Mouse (Mus musculus): ENCODE results near the gene Ywhaq. TPM values are rescaled to one million over a fixed set of nuclear protein-coding genes. Genes with fewer than 3 reads are reported as not detected.
"Not testable (repeated sequence)": the region's sequence is repeated elsewhere in the genome, so short reads cannot be mapped to it uniquely, and the experiment has no call there.

The Ywhaq gene
- polyA plus RNA-seq, 1 experiment from 2014 or later = 917 TPM

GRCm38 (mm10) chr12:21402771-21403170 lies 14.7 kb downstream of the Ywhaq start:
- no peak overlapping the region for H3K4me3 ChIP-seq (ENCODE audit: low read depth, low read length)
- ATAC-seq (ENCODE audit: insufficient number of reproducible peaks, low FRiP score, low TSS enrichment, low read depth) = no peak
- peaks cover 11% of the 10 kb centered on the region; the same call in 1 of the 2 replicates for H3K36me3 ChIP-seq (ENCODE audit: control insufficient read depth, insufficient read depth, low read length)
- no peak for DNase-seq (ENCODE audit: low spot score)
- H3K4me1 ChIP-seq (ENCODE audit: control insufficient read depth, insufficient read depth, low read length) = no peaks in the 10 kb centered on the region
- no peak overlapping the region for H3K27ac ChIP-seq (replicated peaks; ENCODE audit: low read depth, low read length)
- no peaks in the 10 kb centered on the region for H3K27me3 ChIP-seq (ENCODE audit: control insufficient read depth, insufficient read depth, low read length)
- no peaks in the 10 kb centered on the region for H3K9me3 ChIP-seq (ENCODE audit: control insufficient read depth, low read length)
- no peak overlapping the region for H3K4me2 ChIP-seq (ENCODE audit: low read depth, severe bottlenecking)
- WGBS = 95% methylated on average over 5 of the region's 5 CpGs
- no peak overlapping the region for H3K9ac ChIP-seq (ENCODE audit: low read length)

- H3K9me3 ChIP-seq (ENCODE audit: control insufficient read depth, low read length) = no peaks in the 10 kb centered on the region
- no peak overlapping the region for H3K27ac ChIP-seq (replicated peaks; ENCODE audit: low read depth, low read length)
- no peak overlapping the region for H3K4me2 ChIP-seq (ENCODE audit: low read depth, severe bottlenecking)
- ATAC-seq (ENCODE audit: insufficient number of reproducible peaks, low FRiP score, low TSS enrichment, low read depth) (no peak), DNase-seq (ENCODE audit: low spot score) (no peak)
- H3K27me3 ChIP-seq (ENCODE audit: control insufficient read depth, insufficient read depth, low read length) = no peaks in the 10 kb centered on the region
- H3K4me3 ChIP-seq (ENCODE audit: low read depth, low read length) = no peak overlapping the region
- H3K36me3 ChIP-seq (ENCODE audit: control insufficient read depth, insufficient read depth, low read length) = peaks cover 6% of the 10 kb centered on the region
- WGBS = 90% methylated on average over 2 of the region's 2 CpGs
- no peak overlapping the region for H3K9ac ChIP-seq (ENCODE audit: low read length)
- no peaks in the 10 kb centered on the region for H3K4me1 ChIP-seq (ENCODE audit: control insufficient read depth, insufficient read depth, low read length)
These were observed 31.2 kb downstream of the Ywhaq start for GRCm38 (mm10) chr12:21386201-21386600.

GRCm38 (mm10) chr12:21378765-21379346 lies 38.6 kb downstream of the Ywhaq start:
- H3K9ac ChIP-seq (ENCODE audit: low read length); H3K27ac ChIP-seq (replicated peaks; ENCODE audit: low read depth, low read length); H3K4me1 ChIP-seq (ENCODE audit: control insufficient read depth, insufficient read depth, low read length); ATAC-seq (ENCODE audit: insufficient number of reproducible peaks, low FRiP score, low TSS enrichment, low read depth); H3K36me3 ChIP-seq (ENCODE audit: control insufficient read depth, insufficient read depth, low read length); H3K4me2 ChIP-seq (ENCODE audit: low read depth, severe bottlenecking); DNase-seq (ENCODE audit: low spot score); H3K27me3 ChIP-seq (ENCODE audit: control insufficient read depth, insufficient read depth, low read length); H3K9me3 ChIP-seq (ENCODE audit: control insufficient read depth, low read length); H3K4me3 ChIP-seq (ENCODE audit: low read depth, low read length): not testable (repeated sequence)
- WGBS = 82% methylated on average over 6 of the region's 6 CpGs

GRCm38 (mm10) chr12:21375376-21376157 lies 41.9 kb downstream of the Ywhaq start:
- ATAC-seq (ENCODE audit: insufficient number of reproducible peaks, low FRiP score, low TSS enrichment, low read depth) (no peak), DNase-seq (ENCODE audit: low spot score) (no peak)
- no peak overlapping the region for H3K4me2 ChIP-seq (ENCODE audit: low read depth, severe bottlenecking)
- WGBS = 30% methylated on average over 3 of the region's 3 CpGs
- no peaks in the 10 kb centered on the region for H3K27me3 ChIP-seq (ENCODE audit: control insufficient read depth, insufficient read depth, low read length)
- H3K27ac ChIP-seq (replicated peaks; ENCODE audit: low read depth, low read length) = no peak overlapping the region
- H3K9me3 ChIP-seq (ENCODE audit: control insufficient read depth, low read length) = no peaks in the 10 kb centered on the region
- no peak overlapping the region for H3K9ac ChIP-seq (ENCODE audit: low read length)
- H3K36me3 ChIP-seq (ENCODE audit: control insufficient read depth, insufficient read depth, low read length) = no peaks in the 10 kb centered on the region
- no peak overlapping the region for H3K4me3 ChIP-seq (ENCODE audit: low read depth, low read length)
- no peaks in the 10 kb centered on the region for H3K4me1 ChIP-seq (ENCODE audit: control insufficient read depth, insufficient read depth, low read length)

- H3K4me3 ChIP-seq (ENCODE audit: low read depth, low read length) = peak overlapping the region; percentile 63
- no peaks in the 10 kb centered on the region for H3K27me3 ChIP-seq (ENCODE audit: control insufficient read depth, insufficient read depth, low read length)
- DNase-seq (ENCODE audit: low spot score) (no peak), ATAC-seq (ENCODE audit: insufficient number of reproducible peaks, low FRiP score, low TSS enrichment, low read depth) (peak; percentile 78)
- no peaks in the 10 kb centered on the region for H3K4me1 ChIP-seq (ENCODE audit: control insufficient read depth, insufficient read depth, low read length)
- H3K27ac ChIP-seq (replicated peaks; ENCODE audit: low read depth, low read length) = peak overlapping the region; percentile 89
- no peaks in the 10 kb centered on the region for H3K36me3 ChIP-seq (ENCODE audit: control insufficient read depth, insufficient read depth, low read length)
- H3K9me3 ChIP-seq (ENCODE audit: control insufficient read depth, low read length) = no peaks in the 10 kb centered on the region
- peak overlapping the region; percentile 52 for H3K4me2 ChIP-seq (ENCODE audit: low read depth, severe bottlenecking)
- peak overlapping the region; percentile 84 for H3K9ac ChIP-seq (ENCODE audit: low read length)
- WGBS = 6% methylated on average over 24 of the region's 24 CpGs
These were observed 43.5 kb downstream of the Ywhaq start for GRCm38 (mm10) chr12:21373820-21374475.

GRCm38 (mm10) chr12:21373100-21373819 lies 44.2 kb downstream of the Ywhaq start, which contains the start of gene Adam17:
Gene Adam17 (minus strand): TSS chr12:21373632.
- ATAC-seq (ENCODE audit: insufficient number of reproducible peaks, low FRiP score, low TSS enrichment, low read depth) (peak; percentile 94), DNase-seq (ENCODE audit: low spot score) (peak; percentile 94)
- WGBS = under 1% methylated on average over 55 of the region's 55 CpGs
- Histone ChIP-seq H3K4me2 (ENCODE audit: low read depth, severe bottlenecking) (peak within 1 kb of the TSS; percentile 75), H3K4me3 (ENCODE audit: low read depth, low read length) (peak within 1 kb of the TSS; percentile 63), H3K9me3 (ENCODE audit: control insufficient read depth, low read length) (no peaks in the 10 kb centered on the region), H3K27me3 (ENCODE audit: control insufficient read depth, insufficient read depth, low read length) (no peaks in the 10 kb centered on the region), H3K9ac (ENCODE audit: low read length) (peak within 1 kb of the TSS; percentile 84), H3K27ac (replicated peaks; ENCODE audit: low read depth, low read length) (peak within 1 kb of the TSS; percentile 89), H3K4me1 (ENCODE audit: control insufficient read depth, insufficient read depth, low read length) (no peaks in the 10 kb centered on the region), H3K36me3 (ENCODE audit: control insufficient read depth, insufficient read depth, low read length) (no peaks in the 10 kb centered on the region)

GRCm38 (mm10) chr12:21370035-21370611 lies 47.3 kb downstream of the Ywhaq start:
- no peaks in the 10 kb centered on the region for H3K27me3 ChIP-seq (ENCODE audit: control insufficient read depth, insufficient read depth, low read length)
- no peak overlapping the region for H3K9ac ChIP-seq (ENCODE audit: low read length)
- H3K9me3 ChIP-seq (ENCODE audit: control insufficient read depth, low read length) = no peaks in the 10 kb centered on the region
- ATAC-seq (ENCODE audit: insufficient number of reproducible peaks, low FRiP score, low TSS enrichment, low read depth) (no peak), DNase-seq (ENCODE audit: low spot score) (no peak)
- H3K27ac ChIP-seq (replicated peaks; ENCODE audit: low read depth, low read length) = no peak overlapping the region
- no peaks in the 10 kb centered on the region for H3K36me3 ChIP-seq (ENCODE audit: control insufficient read depth, insufficient read depth, low read length)
- H3K4me1 ChIP-seq (ENCODE audit: control insufficient read depth, insufficient read depth, low read length) = no peaks in the 10 kb centered on the region
- H3K4me3 ChIP-seq (ENCODE audit: low read depth, low read length) = no peak overlapping the region
- H3K4me2 ChIP-seq (ENCODE audit: low read depth, severe bottlenecking) = no peak overlapping the region
- WGBS = 94% methylated on average over 1 of the region's 1 CpGs

GRCm38 (mm10) chr12:21369087-21369410 lies 48.4 kb downstream of the Ywhaq start:
- DNase-seq (ENCODE audit: low spot score) = no peak
- no peak overlapping the region for H3K4me3 ChIP-seq (ENCODE audit: low read depth, low read length)
- no peak overlapping the region for H3K4me2 ChIP-seq (ENCODE audit: low read depth, severe bottlenecking)

More at GRCm38 (mm10) chr12:21369087-21369410, 48.4 kb downstream of the Ywhaq start:
- 95% methylated on average over 5 of the region's 5 CpGs for WGBS
- H3K36me3 ChIP-seq (ENCODE audit: control insufficient read depth, insufficient read depth, low read length) = no peaks in the 10 kb centered on the region
- H3K27me3 ChIP-seq (ENCODE audit: control insufficient read depth, insufficient read depth, low read length) = no peaks in the 10 kb centered on the region
- H3K9me3 ChIP-seq (ENCODE audit: control insufficient read depth, low read length) = no peaks in the 10 kb centered on the region
- ATAC-seq (ENCODE audit: insufficient number of reproducible peaks, low FRiP score, low TSS enrichment, low read depth) = no peak
- no peak overlapping the region for H3K9ac ChIP-seq (ENCODE audit: low read length)
- no peaks in the 10 kb centered on the region for H3K4me1 ChIP-seq (ENCODE audit: control insufficient read depth, insufficient read depth, low read length)
- no peak overlapping the region for H3K27ac ChIP-seq (replicated peaks; ENCODE audit: low read depth, low read length)
